Comparison of ENCODE assay signal across 19 mouse cellular contexts in genomic region chr1:38286551-38286950, GRCm38 (mm10).
"Had no signal": no experiment of that assay in that cellular context is flagged by ENCODE, and none has a peak within 500 bp of the region (broad histone marks: within the 10 kb centered on the region; RNA-seq: fewer than 3 reads in every experiment).

No protein-coding gene starts in this region.

- DNase-seq: liver, postnatal 0 days; lung, adult 2 months; lung, postnatal 14 days; lung, postnatal 36 days; retina, postnatal 1 day; right cerebral cortex, adult 18-20 months; right cerebral cortex, postnatal 14 days; thymus, adult 2 months; thymus, postnatal 25 days; thymus, postnatal 4 days had no signal

- H3K4me3 ChIP-seq: lung, embryonic 15.5 days; megakaryocyte, embryonic 14.5 days; midbrain, embryonic 13.5 days; midbrain, embryonic 15.5 days; neural tube, embryonic 13.5 days; neural tube, embryonic 15.5 days; stomach, embryonic 15.5 days had no signal

- H3K27ac ChIP-seq: lung, embryonic 15.5 days; macrophage; midbrain, embryonic 13.5 days; midbrain, embryonic 15.5 days; neural tube, embryonic 13.5 days; neural tube, embryonic 15.5 days; stomach, embryonic 15.5 days; stomach, postnatal 0 days had no signal
